Mouse (Mus musculus) colon, adult 2 months (tissue): ENCODE data around the gene Pnck. TPM values are rescaled to one million over a fixed set of nuclear protein-coding genes. Genes with fewer than 3 reads are reported as not detected.

ENCODE experiments used
- polyA plus RNA-seq: library from polyadenylated mRNA; depleted of rRNA; stranded (reverse); fragments of >200 nt; gene quantifications from 2 replicates; pipeline ENCODE4 v1.2.3, GENCODE M21; 2012; rRNA removed

The Pnck gene
- polyA plus RNA-seq, result 11.9 and 12.3 TPM in 2 replicates

DNA sequence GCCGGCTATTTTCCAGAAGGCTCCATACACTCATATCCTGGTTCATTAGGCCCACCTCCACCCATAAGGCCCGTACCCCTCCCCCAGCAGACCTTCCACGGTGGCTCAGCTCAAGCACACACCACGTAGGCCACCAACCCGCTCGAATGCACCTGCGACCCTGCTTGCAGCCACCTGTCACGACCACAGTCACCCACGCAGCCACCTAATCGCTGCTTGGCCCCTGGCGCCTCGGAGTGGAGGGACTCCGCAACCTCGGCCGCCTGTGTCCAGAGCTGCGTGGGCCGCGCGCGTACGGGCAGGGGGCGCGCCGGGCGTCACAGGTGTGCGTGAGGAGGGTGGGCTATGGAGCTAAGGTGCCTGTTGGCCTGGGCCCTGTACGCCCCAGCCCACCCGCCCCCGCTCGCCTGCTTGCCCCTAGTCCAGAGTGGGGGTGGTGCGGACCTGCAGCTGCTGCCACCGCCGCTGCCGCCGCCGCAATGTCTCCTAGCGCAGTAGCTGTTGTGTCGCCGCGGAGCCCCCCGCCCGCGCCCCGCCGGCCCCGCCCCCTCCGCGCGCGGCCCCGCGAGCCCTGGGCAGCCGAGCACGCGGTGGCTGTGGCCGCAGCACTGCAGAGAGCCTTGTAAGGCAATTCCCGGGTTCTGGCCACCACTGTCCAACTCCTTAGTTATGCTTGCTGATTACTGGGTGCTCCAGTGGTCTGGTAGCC is at the start of gene Pnck:
Gene Pnck, minus strand, starts transcription at position 543 of the 709 bp plus-strand sequence.

DNA sequence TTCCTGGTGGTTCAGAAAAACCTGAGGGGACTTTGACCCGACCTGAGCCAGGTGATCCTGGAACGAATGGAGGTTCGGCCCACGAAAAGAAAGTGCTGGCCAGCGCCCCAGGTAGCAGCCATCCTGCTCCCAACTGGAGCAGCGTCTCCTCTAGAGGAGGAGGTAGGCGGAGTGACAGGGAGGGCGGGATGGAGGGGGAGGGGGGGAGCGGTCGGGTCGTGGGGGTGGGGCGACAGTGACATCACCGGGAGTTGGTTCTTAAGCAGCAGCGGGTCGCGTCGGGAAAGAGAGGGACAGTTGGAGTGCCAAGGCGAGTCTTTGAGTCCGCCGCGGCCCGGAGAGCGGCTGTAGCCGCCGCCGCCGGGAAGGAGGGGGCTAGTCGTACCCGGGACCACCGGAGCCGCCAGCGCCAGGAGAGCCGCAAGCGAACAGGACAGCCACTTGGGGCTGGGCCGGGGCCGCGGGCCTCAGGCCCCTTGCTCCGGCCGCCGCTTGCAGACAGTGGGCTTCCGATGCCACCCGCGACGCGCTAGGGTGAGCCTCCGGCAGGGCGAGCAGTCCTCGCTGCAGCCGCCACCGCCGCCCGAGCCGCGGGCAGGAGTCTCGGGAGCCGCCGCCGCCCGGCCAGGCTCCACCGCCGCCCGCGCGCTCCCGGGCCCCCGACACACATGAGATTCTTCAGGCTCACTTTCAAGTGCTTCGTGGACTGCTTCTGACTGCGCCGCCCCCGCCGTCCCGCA is 13.1 kb upstream of the Pnck start, which contains the start of gene Slc6a8:
Gene Slc6a8, plus strand, starts transcription at position 272 of the 740 bp plus-strand sequence.

DNA sequence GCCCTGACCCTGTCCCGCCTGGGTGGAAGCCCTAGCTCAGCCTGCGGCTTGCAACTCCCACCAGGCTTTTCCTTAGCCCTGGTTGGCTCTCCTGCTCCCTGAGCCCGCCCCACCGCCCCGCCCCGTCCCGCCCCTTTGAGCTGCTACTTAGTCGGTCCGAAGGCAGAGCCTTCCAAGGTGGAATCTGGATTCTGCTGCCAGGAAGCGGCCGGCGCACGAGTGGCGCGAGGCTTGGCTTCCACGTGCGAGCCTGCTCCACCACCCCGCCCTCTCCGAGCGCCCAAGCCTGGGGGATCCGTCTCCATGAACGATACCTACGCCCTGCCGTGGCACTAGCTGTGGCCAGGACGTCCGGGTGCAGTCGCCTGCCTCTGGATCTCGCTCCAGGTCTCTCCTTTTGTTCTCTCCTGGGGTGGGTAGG is 20.7 kb downstream of the Pnck start, which contains the start of gene Dusp9:
Gene Dusp9, plus strand, starts transcription at position 165 of the 421 bp plus-strand sequence.

Other genes starting within 250 kb of the Pnck start
- gene Zfp92, start 249.0 kb downstream of the Pnck start, polyA plus RNA-seq, result 0.14 and 0.17 TPM in 2 replicates
- gene Trex2, start 224.8 kb downstream of the Pnck start, polyA plus RNA-seq, result 0.19 and 0.22 TPM in 2 replicates
- 8.2 and 9.0 TPM in 2 replicates for gene Haus7, start 201.1 kb downstream of the Pnck start, polyA plus RNA-seq
- gene Bgn, start 176.5 kb downstream of the Pnck start, polyA plus RNA-seq, result 151 and 173 TPM in 2 replicates
- gene Atp2b3, start 157.0 kb downstream of the Pnck start, polyA plus RNA-seq, result 0.23 and 0.52 TPM in 2 replicates
- gene Dusp9, start 20.7 kb downstream of the Pnck start, polyA plus RNA-seq, result 0.45 and 0.60 TPM in 2 replicates
- 338 and 507 TPM in 2 replicates for gene Slc6a8, start 13.0 kb upstream of the Pnck start, polyA plus RNA-seq
- gene Bcap31, start 56.1 kb upstream of the Pnck start, polyA plus RNA-seq, result 30.8 and 33.1 TPM in 2 replicates
- gene Abcd1, start 56.5 kb upstream of the Pnck start, polyA plus RNA-seq, result 34.5 and 35.6 TPM in 2 replicates
- 1.2 TPM in 2 replicates for gene Plxnb3, start 97.0 kb upstream of the Pnck start, polyA plus RNA-seq
- 8.0 and 8.7 TPM in 2 replicates for gene Srpk3, start 114.3 kb upstream of the Pnck start, polyA plus RNA-seq
- 200 and 216 TPM in 2 replicates for gene Idh3g, start 126.8 kb upstream of the Pnck start, polyA plus RNA-seq
- 280 and 324 TPM in 2 replicates for gene Ssr4, start 126.9 kb upstream of the Pnck start, polyA plus RNA-seq
- gene Pdzd4, start 164.9 kb upstream of the Pnck start, polyA plus RNA-seq, result 2.6 and 2.7 TPM in 2 replicates
- gene Avpr2, start 232.0 kb upstream of the Pnck start, polyA plus RNA-seq, result 0.15 and 0.19 TPM in 2 replicates
- 36.2 and 46.4 TPM in 2 replicates for gene L1cam, start 236.0 kb upstream of the Pnck start, polyA plus RNA-seq